In genomic region chr1:59607071-59607470, GRCm38 (mm10) we compare ENCODE assay signal across 1 mouse cellular context.
TF ChIP-seq lines count a peak whose summit lies in the region.

No protein-coding gene starts in this region.

TF ChIP-seq in CH12.LX, 34 proteins besides CTCF, POLR2A, EP300 and RAD21 (continued from another document):
- TF ChIP-seq USF2 (conservative IDR thresholded peaks at IDR 0.05; ENCODE audit: low read depth, low read length) (no peak), SIN3A (IDR thresholded peaks at IDR 0.05; ENCODE audit: low read length) (no peak), UBTF (IDR thresholded peaks at IDR 0.05; ENCODE audit: low read depth, low read length) (no peak), JUND (conservative IDR thresholded peaks at IDR 0.05; ENCODE audit: low read depth, low read length) (no peak)
TF ChIP-seq in CH12.LX: peak in this region for 0.
